Mouse (Mus musculus): ENCODE measurements around the gene Mid1. TPM values are rescaled to one million over a fixed set of nuclear protein-coding genes. Genes with fewer than 3 reads are reported as not detected.

The Mid1 gene
- polyA plus RNA-seq, 1 experiment, result 15.2 TPM

- Histone ChIP-seq H3K79me2 (ENCODE audit: control insufficient read depth, insufficient read depth) (no peaks in the 10 kb centered on the region), H3K36me3 (ENCODE audit: control insufficient read depth, insufficient read depth) (no peaks in the 10 kb centered on the region), H3K79me3 (ENCODE audit: low read depth) (no peaks in the 10 kb centered on the region), H3K4me3 (ENCODE audit: insufficient read depth, poor library complexity, severe bottlenecking) (no peak overlapping the region), H3K27me3 (ENCODE audit: control insufficient read depth, insufficient read depth, insufficient read length) (no peaks in the 10 kb centered on the region), H3ac (ENCODE audit: control insufficient read depth, insufficient read length, low read depth) (no peak overlapping the region)
- no peak for TF ChIP-seq USF1 (IDR thresholded peaks at IDR 0.05; ENCODE audit: low read depth)
- TF ChIP-seq MYOD1 (IDR thresholded peaks at IDR 0.05; ENCODE audit: control insufficient read depth, insufficient read length, low read depth), result no peak
- no peak for TF ChIP-seq FOSL1 (IDR thresholded peaks at IDR 0.05; ENCODE audit: insufficient read depth, low read length, poor library complexity, severe bottlenecking)
- TF ChIP-seq CTCF (IDR thresholded peaks at IDR 0.05; ENCODE audit: control insufficient read depth, insufficient read depth, insufficient read length), result no peak
- TF ChIP-seq MYOG (IDR thresholded peaks at IDR 0.05; ENCODE audit: control insufficient read depth, extremely low read depth, insufficient read length), result no peak
Observed at GRCm38 (mm10) chrX:169813673-169814072, 128.7 kb downstream of the Mid1 start.

DNA sequence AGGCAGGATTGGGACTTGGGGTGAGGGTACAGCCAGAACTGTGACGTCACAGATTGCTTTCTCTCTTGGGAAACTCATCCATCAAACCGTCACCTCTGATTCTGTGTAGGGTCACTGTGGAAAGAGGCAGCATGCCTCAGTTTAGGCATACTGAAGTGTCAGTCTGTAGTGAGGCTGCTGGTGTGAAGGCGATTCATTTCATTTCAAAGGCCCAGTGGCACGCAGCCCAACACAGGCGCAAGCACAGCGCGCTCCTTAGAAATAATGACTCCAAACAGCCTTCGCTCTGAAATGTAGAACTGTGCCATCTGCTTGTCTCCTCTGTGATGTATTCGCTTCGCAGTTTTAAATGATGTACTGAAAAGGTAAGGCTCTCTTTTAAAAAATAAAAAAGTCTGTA is 141.9 kb downstream of the Mid1 start:
- H3K4me3 ChIP-seq (ENCODE audit: insufficient read depth, poor library complexity, severe bottlenecking), result no peak overlapping the region
- no peaks in the 10 kb centered on the region for H3K36me3 ChIP-seq (ENCODE audit: control insufficient read depth, insufficient read depth)
- no peaks in the 10 kb centered on the region for H3K79me2 ChIP-seq (ENCODE audit: control insufficient read depth, insufficient read depth)
- H3ac ChIP-seq (ENCODE audit: control insufficient read depth, insufficient read length, low read depth), result no peak overlapping the region
- H3K79me3 ChIP-seq (ENCODE audit: low read depth), result no peaks in the 10 kb centered on the region
- TF ChIP-seq CTCF (IDR thresholded peaks at IDR 0.05; ENCODE audit: control insufficient read depth, insufficient read depth, insufficient read length) (no peak), MYOG (IDR thresholded peaks at IDR 0.05; ENCODE audit: control insufficient read depth, extremely low read depth, insufficient read length) (no peak), FOSL1 (IDR thresholded peaks at IDR 0.05; ENCODE audit: insufficient read depth, low read length, poor library complexity, severe bottlenecking) (no peak), MYOD1 (IDR thresholded peaks at IDR 0.05; ENCODE audit: control insufficient read depth, insufficient read length, low read depth) (no peak), MAX (IDR thresholded peaks at IDR 0.05) (no peak)
- H3K27me3 ChIP-seq (ENCODE audit: control insufficient read depth, insufficient read depth, insufficient read length), result no peaks in the 10 kb centered on the region

- TF ChIP-seq USF1 (IDR thresholded peaks at IDR 0.05; ENCODE audit: low read depth) (no peak), MYOD1 (IDR thresholded peaks at IDR 0.05; ENCODE audit: control insufficient read depth, insufficient read length, low read depth) (no peak), MAX (IDR thresholded peaks at IDR 0.05) (no peak), CEBPB (IDR thresholded peaks at IDR 0.05; ENCODE audit: low read depth) (no peak)
Observed at GRCm38 (mm10) chrX:169827720-169828119, 142.7 kb downstream of the Mid1 start.

DNA sequence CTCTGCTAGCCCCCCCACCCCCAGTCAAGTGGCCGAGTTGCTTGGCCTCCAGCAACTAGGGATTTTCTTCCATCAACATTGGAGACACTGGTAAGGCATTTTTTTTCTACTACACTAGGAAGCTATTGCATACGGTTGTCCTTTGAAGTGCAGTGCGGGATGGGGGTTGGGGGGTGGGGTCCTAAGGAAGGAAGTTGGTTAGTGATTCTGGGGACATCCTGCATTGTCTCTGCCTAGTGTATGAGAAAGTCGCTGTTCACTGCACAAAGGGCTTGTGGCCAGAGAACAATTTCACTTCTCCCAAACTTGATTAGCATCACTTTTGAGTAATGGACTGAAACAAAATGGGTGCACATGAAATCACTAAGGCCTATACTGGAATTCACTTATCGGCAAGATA is 143.1 kb downstream of the Mid1 start:
- Histone ChIP-seq H3K4me3 (ENCODE audit: insufficient read depth, poor library complexity, severe bottlenecking) (no peak overlapping the region), H3K27me3 (ENCODE audit: control insufficient read depth, insufficient read depth, insufficient read length) (no peaks in the 10 kb centered on the region), H3K79me3 (ENCODE audit: low read depth) (no peaks in the 10 kb centered on the region), H3K79me2 (ENCODE audit: control insufficient read depth, insufficient read depth) (no peaks in the 10 kb centered on the region), H3ac (ENCODE audit: control insufficient read depth, insufficient read length, low read depth) (no peak overlapping the region), H3K36me3 (ENCODE audit: control insufficient read depth, insufficient read depth) (no peaks in the 10 kb centered on the region)
- TF ChIP-seq MAX (IDR thresholded peaks at IDR 0.05) (no peak), FOSL1 (IDR thresholded peaks at IDR 0.05; ENCODE audit: insufficient read depth, low read length, poor library complexity, severe bottlenecking) (no peak), USF1 (IDR thresholded peaks at IDR 0.05; ENCODE audit: low read depth) (no peak), MYOG (IDR thresholded peaks at IDR 0.05; ENCODE audit: control insufficient read depth, extremely low read depth, insufficient read length) (no peak), CTCF (IDR thresholded peaks at IDR 0.05; ENCODE audit: control insufficient read depth, insufficient read depth, insufficient read length) (no peak), MYOD1 (IDR thresholded peaks at IDR 0.05; ENCODE audit: control insufficient read depth, insufficient read length, low read depth) (no peak), CEBPB (IDR thresholded peaks at IDR 0.05; ENCODE audit: low read depth) (no peak)

More at GRCm38 (mm10) chrX:169827720-169828119, 142.7 kb downstream of the Mid1 start:
- no peak overlapping the region for H3ac ChIP-seq (ENCODE audit: control insufficient read depth, insufficient read length, low read depth)
- H3K36me3 ChIP-seq (ENCODE audit: control insufficient read depth, insufficient read depth), result no peaks in the 10 kb centered on the region
- no peaks in the 10 kb centered on the region for H3K27me3 ChIP-seq (ENCODE audit: control insufficient read depth, insufficient read depth, insufficient read length)
- H3K4me3 ChIP-seq (ENCODE audit: insufficient read depth, poor library complexity, severe bottlenecking), result no peak overlapping the region
- H3K79me2 ChIP-seq (ENCODE audit: control insufficient read depth, insufficient read depth), result no peaks in the 10 kb centered on the region
- no peaks in the 10 kb centered on the region for H3K79me3 ChIP-seq (ENCODE audit: low read depth)

GRCm38 (mm10) chrX:169830052-169830451 is 145.1 kb downstream of the Mid1 start:
- Histone ChIP-seq H3K79me3 (ENCODE audit: low read depth) (no peaks in the 10 kb centered on the region), H3K27me3 (ENCODE audit: control insufficient read depth, insufficient read depth, insufficient read length) (no peaks in the 10 kb centered on the region), H3K36me3 (ENCODE audit: control insufficient read depth, insufficient read depth) (no peaks in the 10 kb centered on the region), H3ac (ENCODE audit: control insufficient read depth, insufficient read length, low read depth) (no peak overlapping the region), H3K79me2 (ENCODE audit: control insufficient read depth, insufficient read depth) (no peaks in the 10 kb centered on the region), H3K4me3 (ENCODE audit: insufficient read depth, poor library complexity, severe bottlenecking) (no peak overlapping the region)
- TF ChIP-seq MAX (IDR thresholded peaks at IDR 0.05) (no peak), MYOG (IDR thresholded peaks at IDR 0.05; ENCODE audit: control insufficient read depth, extremely low read depth, insufficient read length) (no peak), CEBPB (IDR thresholded peaks at IDR 0.05; ENCODE audit: low read depth) (no peak)

DNA sequence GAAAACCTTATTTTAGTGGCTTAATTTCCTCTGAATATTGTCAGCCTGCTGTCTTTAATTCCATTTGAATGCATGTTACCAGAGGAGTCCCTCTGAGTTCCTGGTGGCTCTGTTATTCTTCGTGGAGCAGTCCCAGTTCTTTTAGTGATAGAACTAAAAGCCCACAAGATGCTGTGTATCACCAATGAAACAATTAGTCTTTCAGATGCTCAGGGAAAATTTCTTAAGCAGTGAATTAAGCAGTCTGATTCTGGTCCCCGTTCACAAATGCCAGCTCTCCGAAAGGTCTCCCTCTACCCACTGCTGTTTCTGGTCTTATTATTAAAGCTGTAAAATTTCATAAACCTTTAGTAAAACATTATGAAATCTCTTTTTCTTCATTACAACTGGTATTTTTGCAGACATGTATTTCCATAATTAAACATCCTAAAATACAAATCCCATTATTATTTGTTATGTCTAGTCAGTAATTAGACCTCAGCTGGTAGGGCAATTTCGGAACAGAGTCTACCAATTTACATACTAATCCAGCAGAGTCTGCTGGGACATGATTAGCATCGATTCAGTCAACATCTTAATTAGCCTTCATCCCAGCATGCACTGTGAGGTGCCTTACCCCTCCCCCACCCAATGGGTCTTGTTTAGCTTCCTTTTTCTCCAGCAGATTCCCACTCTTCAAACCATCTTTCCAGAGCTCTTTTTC is 153.1 kb downstream of the Mid1 start:
- Histone ChIP-seq H3K79me3 (ENCODE audit: low read depth) (no peaks in the 10 kb centered on the region), H3K79me2 (ENCODE audit: control insufficient read depth, insufficient read depth) (no peaks in the 10 kb centered on the region), H3K36me3 (ENCODE audit: control insufficient read depth, insufficient read depth) (no peaks in the 10 kb centered on the region), H3K4me3 (ENCODE audit: insufficient read depth, poor library complexity, severe bottlenecking) (no peak overlapping the region), H3K27me3 (ENCODE audit: control insufficient read depth, insufficient read depth, insufficient read length) (no peaks in the 10 kb centered on the region), H3ac (ENCODE audit: control insufficient read depth, insufficient read length, low read depth) (no peak overlapping the region)
- TF ChIP-seq USF1 (IDR thresholded peaks at IDR 0.05; ENCODE audit: low read depth), result no peak
- no peak for TF ChIP-seq MYOG (IDR thresholded peaks at IDR 0.05; ENCODE audit: control insufficient read depth, extremely low read depth, insufficient read length)
- no peak for TF ChIP-seq CTCF (IDR thresholded peaks at IDR 0.05; ENCODE audit: control insufficient read depth, insufficient read depth, insufficient read length)
- TF ChIP-seq MYOD1 (IDR thresholded peaks at IDR 0.05; ENCODE audit: control insufficient read depth, insufficient read length, low read depth), result no peak
- TF ChIP-seq FOSL1 (IDR thresholded peaks at IDR 0.05; ENCODE audit: insufficient read depth, low read length, poor library complexity, severe bottlenecking), result no peak
- no peak for TF ChIP-seq CEBPB (IDR thresholded peaks at IDR 0.05; ENCODE audit: low read depth)
- no peak for TF ChIP-seq MAX (IDR thresholded peaks at IDR 0.05)

Measured in C2C12 (cell line).